Mouse (Mus musculus): ENCODE measurements around the gene Zfp598. TPM values are rescaled to one million over a fixed set of nuclear protein-coding genes. Genes with fewer than 3 reads are reported as not detected.

The Zfp598 gene
- polyA plus RNA-seq, 1 experiment from 2014 or later, result 21.9 TPM

GRCm38 (mm10) chr17:24639571-24639988 is 29.9 kb upstream of the Zfp598 start:
- H3K4me3 ChIP-seq, result no peak overlapping the region
- no peak for ATAC-seq (replicated peaks)
- H3K36me3 ChIP-seq (replicated peaks), result peaks cover 5% of the 10 kb centered on the region; the same call in 1 of the 2 replicates
- no peak overlapping the region for H3K27ac ChIP-seq
- H3K4me1 ChIP-seq, result no peaks in the 10 kb centered on the region
- H3K9me3 ChIP-seq, result no peaks in the 10 kb centered on the region
- WGBS, result 91% methylated on average over 5 of the region's 5 CpGs
- H3K9ac ChIP-seq, result no peak overlapping the region
- no peak overlapping the region for H3K4me2 ChIP-seq
- H3K27me3 ChIP-seq (replicated peaks), result no peaks in the 10 kb centered on the region

- H3K4me3 ChIP-seq, result no peak overlapping the region
- H3K36me3 ChIP-seq (replicated peaks), result peaks cover 5% of the 10 kb centered on the region; the same call in 1 of the 2 replicates
These were observed 29.4 kb upstream of the Zfp598 start for GRCm38 (mm10) chr17:24640119-24640518.

GRCm38 (mm10) chr17:24640581-24640980 is 28.9 kb upstream of the Zfp598 start:
- H3K4me1 ChIP-seq, result no peaks in the 10 kb centered on the region
- no peaks in the 10 kb centered on the region for H3K27me3 ChIP-seq (replicated peaks)
- ATAC-seq (replicated peaks), result no peak
- no peak overlapping the region for H3K9ac ChIP-seq
- no peak overlapping the region for H3K27ac ChIP-seq
- 94% methylated on average over 15 of the region's 15 CpGs for WGBS
- no peak overlapping the region for H3K4me3 ChIP-seq
- peaks cover 5% of the 10 kb centered on the region; the same call in 1 of the 2 replicates for H3K36me3 ChIP-seq (replicated peaks)
- H3K4me2 ChIP-seq, result no peak overlapping the region
- H3K9me3 ChIP-seq, result no peaks in the 10 kb centered on the region

More at GRCm38 (mm10) chr17:24640119-24640518, 29.4 kb upstream of the Zfp598 start:
- H3K4me1 ChIP-seq, result no peaks in the 10 kb centered on the region
- H3K27ac ChIP-seq, result no peak overlapping the region
- no peak for ATAC-seq (replicated peaks)
- no peak overlapping the region for H3K9ac ChIP-seq
- WGBS, result 91% methylated on average over 7 of the region's 7 CpGs
- H3K27me3 ChIP-seq (replicated peaks), result no peaks in the 10 kb centered on the region
- no peak overlapping the region for H3K4me2 ChIP-seq
- no peaks in the 10 kb centered on the region for H3K9me3 ChIP-seq

GRCm38 (mm10) chr17:24641944-24642343 is 27.5 kb upstream of the Zfp598 start:
- Histone ChIP-seq H3K4me3 (no peak overlapping the region), H3K27me3 (replicated peaks) (no peaks in the 10 kb centered on the region), H3K9ac (no peak overlapping the region), H3K27ac (no peak overlapping the region), H3K4me2 (no peak overlapping the region), H3K36me3 (replicated peaks) (peaks cover 5% of the 10 kb centered on the region; the same call in 1 of the 2 replicates), H3K4me1 (no peaks in the 10 kb centered on the region), H3K9me3 (no peaks in the 10 kb centered on the region)
- no peak for ATAC-seq (replicated peaks)
- WGBS, result 91% methylated on average over 14 of the region's 14 CpGs

GRCm38 (mm10) chr17:24642791-24643343 is 26.6 kb upstream of the Zfp598 start:
- Histone ChIP-seq H3K9ac (no peak overlapping the region), H3K4me3 (no peak overlapping the region), H3K27me3 (replicated peaks) (no peaks in the 10 kb centered on the region), H3K9me3 (no peaks in the 10 kb centered on the region), H3K27ac (no peak overlapping the region), H3K36me3 (replicated peaks) (peaks cover 5% of the 10 kb centered on the region; the same call in 1 of the 2 replicates), H3K4me2 (no peak overlapping the region), H3K4me1 (no peaks in the 10 kb centered on the region)
- no peak for ATAC-seq (replicated peaks)
- WGBS, result 81% methylated on average over 6 of the region's 6 CpGs

GRCm38 (mm10) chr17:24644030-24644715 is 25.3 kb upstream of the Zfp598 start:
- ATAC-seq (replicated peaks), result no peak
- H3K4me1 ChIP-seq, result peaks cover 5% of the 10 kb centered on the region
- no peak overlapping the region for H3K4me2 ChIP-seq
- H3K27ac ChIP-seq, result peak overlapping the region; percentile 34; the same call in 1 of the 2 replicates
- H3K36me3 ChIP-seq (replicated peaks), result peaks cover 4% of the 10 kb centered on the region; the same call in 1 of the 2 replicates
- no peak overlapping the region for H3K4me3 ChIP-seq
- WGBS, result 53% methylated on average over 7 of the region's 7 CpGs
- H3K9me3 ChIP-seq, result no peaks in the 10 kb centered on the region
- H3K9ac ChIP-seq, result no peak overlapping the region
- no peaks in the 10 kb centered on the region for H3K27me3 ChIP-seq (replicated peaks)

GRCm38 (mm10) chr17:24644875-24645721 is 24.4 kb upstream of the Zfp598 start:
- Histone ChIP-seq H3K4me1 (peaks cover 10% of the 10 kb centered on the region), H3K4me3 (no peak overlapping the region), H3K9ac (no peak overlapping the region), H3K4me2 (no peak overlapping the region), H3K36me3 (replicated peaks) (no peaks in the 10 kb centered on the region), H3K27me3 (replicated peaks) (no peaks in the 10 kb centered on the region), H3K9me3 (no peaks in the 10 kb centered on the region), H3K27ac (peak overlapping the region; percentile 34)
- no peak for ATAC-seq (replicated peaks)
- 71% methylated on average over 9 of the region's 9 CpGs for WGBS

- Histone ChIP-seq H3K27me3 (replicated peaks) (no peaks in the 10 kb centered on the region), H3K4me1 (peaks cover 15% of the 10 kb centered on the region), H3K9ac (no peak overlapping the region), H3K4me2 (no peak overlapping the region), H3K27ac (no peak overlapping the region; the same call in 1 of the 2 replicates), H3K4me3 (no peak overlapping the region), H3K9me3 (no peaks in the 10 kb centered on the region), H3K36me3 (replicated peaks) (no peaks in the 10 kb centered on the region)
- no peak for ATAC-seq (replicated peaks)
- WGBS, result 81% methylated on average over 3 of the region's 3 CpGs
These were observed 23.6 kb upstream of the Zfp598 start for GRCm38 (mm10) chr17:24645916-24646315.

GRCm38 (mm10) chr17:24646381-24646780 is 23.1 kb upstream of the Zfp598 start:
- Histone ChIP-seq H3K9me3 (no peaks in the 10 kb centered on the region), H3K9ac (no peak overlapping the region), H3K36me3 (replicated peaks) (no peaks in the 10 kb centered on the region), H3K4me1 (peaks cover 15% of the 10 kb centered on the region), H3K4me2 (no peak overlapping the region), H3K4me3 (no peak overlapping the region), H3K27me3 (replicated peaks) (0 out of 2 replicates have a peak, but pooled peaks cover 3% of the 10 kb centered on the region), H3K27ac (no peak overlapping the region)
- WGBS, result 90% methylated on average over 4 of the region's 4 CpGs
- no peak for ATAC-seq (replicated peaks)

- H3K4me2 ChIP-seq, result no peak overlapping the region
- H3K27ac ChIP-seq, result no peak overlapping the region
- no peaks in the 10 kb centered on the region for H3K36me3 ChIP-seq (replicated peaks)
- H3K4me1 ChIP-seq, result peaks cover 15% of the 10 kb centered on the region
- ATAC-seq (replicated peaks), result no peak
- H3K9ac ChIP-seq, result no peak overlapping the region
- 0 out of 2 replicates have a peak, but pooled peaks cover 3% of the 10 kb centered on the region for H3K27me3 ChIP-seq (replicated peaks)
- no peaks in the 10 kb centered on the region for H3K9me3 ChIP-seq
- 75% methylated on average over 11 of the region's 11 CpGs for WGBS
- no peak overlapping the region for H3K4me3 ChIP-seq
These were observed 22.0 kb upstream of the Zfp598 start for GRCm38 (mm10) chr17:24647493-24647892.

- H3K9me3 ChIP-seq, result no peaks in the 10 kb centered on the region
- 0 out of 2 replicates have a peak, but pooled peaks cover 3% of the 10 kb centered on the region for H3K27me3 ChIP-seq (replicated peaks)
- peak overlapping the region; percentile 85; the same call in 1 of the 2 replicates for H3K9ac ChIP-seq
- peak overlapping the region; percentile 93 for H3K4me2 ChIP-seq
- H3K36me3 ChIP-seq (replicated peaks), result no peaks in the 10 kb centered on the region
- peak overlapping the region; percentile 81 for H3K4me3 ChIP-seq
- peaks cover 17% of the 10 kb centered on the region for H3K4me1 ChIP-seq
- WGBS, result 75% methylated on average over 10 of the region's 10 CpGs
- no peak for ATAC-seq (replicated peaks)
- H3K27ac ChIP-seq, result no peak overlapping the region
These were observed 20.6 kb upstream of the Zfp598 start for GRCm38 (mm10) chr17:24648731-24649377.
